Mouse (Mus musculus): ENCODE data around the gene Rnf150. TPM values are rescaled to one million over a fixed set of nuclear protein-coding genes. Genes with fewer than 3 reads are reported as not detected.

The Rnf150 gene
- total and polyA plus RNA-seq, 3 experiments, result 0.13 to 0.50 (median 0.39) TPM

DNA sequence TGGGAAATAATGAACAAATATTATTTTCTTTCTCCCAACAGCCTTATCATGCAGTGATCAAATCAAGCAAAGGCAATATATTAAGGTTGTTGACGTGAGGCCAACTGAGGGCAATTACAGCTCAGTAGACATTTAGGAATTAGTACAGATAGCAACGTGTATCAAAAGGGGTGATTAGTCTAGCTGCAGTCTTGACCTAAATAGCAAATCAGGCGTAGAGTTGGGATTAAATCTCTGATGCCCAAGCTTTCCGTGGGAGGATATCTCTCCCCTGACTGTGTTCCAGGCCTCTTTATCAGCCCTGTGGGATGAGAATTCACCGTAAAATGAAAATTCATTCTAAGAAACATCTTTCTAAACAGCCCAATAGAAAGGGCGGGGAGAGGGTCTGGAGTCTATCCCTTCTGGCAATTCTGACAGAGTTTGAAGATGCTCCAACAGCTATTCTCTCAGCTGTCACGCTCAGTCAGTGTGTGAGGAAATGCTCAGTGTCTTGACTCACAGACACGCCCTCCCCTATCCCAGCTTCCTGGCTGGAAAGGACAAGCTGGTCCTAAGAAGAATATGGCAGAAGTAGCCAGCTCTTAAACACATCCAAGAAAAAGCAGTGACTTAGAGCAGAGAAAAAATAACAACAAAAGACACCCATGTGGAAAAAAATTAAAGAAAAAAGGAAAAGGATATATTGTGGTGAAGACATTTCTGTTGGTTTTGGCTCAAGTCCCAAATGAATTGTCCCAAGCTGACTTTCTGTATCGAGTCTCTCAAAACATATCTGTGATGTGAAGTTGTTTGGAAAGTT, 4.4 kb upstream of the Rnf150 start:
- dilution Hi-C loops (cut with MboI; ENCODE audit: extremely low pct_ligation_motif_present, extremely low pct_unique_long_range_greater_than_20kb, low sequenced_read_pairs), result no loop called here
- no peak overlapping the region for H3K4me3 ChIP-seq (replicated peaks in 1 of 3; ENCODE audit: low read depth in 2 of 3, low read length in 2 of 3, poor library complexity in 1 of 3)
- no peak for DNase-seq (ENCODE audit: extremely low read depth)

DNA sequence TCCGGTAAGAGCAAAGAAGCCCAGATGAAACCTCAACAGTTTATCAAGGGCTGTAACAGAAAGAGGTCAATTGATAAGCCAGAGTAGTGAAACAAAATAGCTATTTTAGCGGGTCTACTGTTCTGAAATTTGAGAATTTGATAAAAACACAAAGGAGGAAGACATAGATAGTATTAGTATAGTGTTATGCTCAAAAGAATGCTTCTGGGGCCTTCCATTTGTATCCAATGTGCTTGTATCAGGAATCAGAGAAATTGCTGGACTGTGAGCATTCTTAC, 3.9 kb upstream of the Rnf150 start:
- peaks cover 0 to 1% of the 10 kb centered on the region in 2 experiments; a peak in 3 of 4 replicates for H3K4me1 ChIP-seq (ENCODE audit: control insufficient read depth in 1 of 2, insufficient read depth in 2 of 2)
- H3K79me2 ChIP-seq (replicated peaks; ENCODE audit: control insufficient read depth, extremely low read depth, insufficient read depth, poor library complexity, severe bottlenecking), result no peaks in the 10 kb centered on the region
- dilution Hi-C loops (cut with MboI; ENCODE audit: extremely low pct_ligation_motif_present, extremely low pct_unique_long_range_greater_than_20kb, low sequenced_read_pairs) (no loop called here), in situ Hi-C loops (cut with MboI; ENCODE audit: low pct_ligation_motif_present, low pct_unique_long_range_greater_than_20kb, low sequenced_read_pairs) (no loop called here)
- H3K4me2 ChIP-seq (ENCODE audit: insufficient read depth, low read depth, poor library complexity, severe bottlenecking), result no peak overlapping the region
- DNase-seq (ENCODE audit: extremely low read depth), result no peak
- H3K27me3 ChIP-seq (replicated peaks), result peaks cover 2% of the 10 kb centered on the region
- no peak overlapping the region for H3K4me3 ChIP-seq (replicated peaks in 1 of 3; ENCODE audit: low read depth in 2 of 3, low read length in 2 of 3, poor library complexity in 1 of 3)
- no peaks in the 10 kb centered on the region for H3K9me3 ChIP-seq (replicated peaks; ENCODE audit: low read length)
- H3K36me3 ChIP-seq (replicated peaks in 1 of 2; ENCODE audit: control insufficient read depth in 1 of 2, insufficient read depth in 1 of 2, low read length in 1 of 2), result no peaks in the 10 kb centered on the region
- H3K9ac ChIP-seq (ENCODE audit: insufficient read depth, low read depth), result no peak overlapping the region
- H3K27ac ChIP-seq (ENCODE audit: insufficient read depth, low read depth), result no peak overlapping the region
- TF ChIP-seq SMC3 (IDR thresholded peaks at IDR 0.05; ENCODE audit: low read depth, low read length) (no peak), RCOR1 (conservative IDR thresholded peaks at IDR 0.05; ENCODE audit: low read depth, low read length) (no peak), USF1 (IDR thresholded peaks at IDR 0.05; ENCODE audit: low read depth, low read length) (no peak), E2F4 (IDR thresholded peaks at IDR 0.05; ENCODE audit: insufficient replicate concordance, low read depth, low read length) (no peak), GABPA (IDR thresholded peaks at IDR 0.05; ENCODE audit: insufficient replicate concordance, low read depth, low read length) (no peak), MEF2A (IDR thresholded peaks at IDR 0.05; ENCODE audit: borderline replicate concordance, low read depth, low read length) (no peak)

More for the DNA sequence above, 4.4 kb upstream of the Rnf150 start:
- Histone ChIP-seq H3K79me2 (replicated peaks; ENCODE audit: control insufficient read depth, extremely low read depth, insufficient read depth, poor library complexity, severe bottlenecking) (no peaks in the 10 kb centered on the region), H3K27me3 (replicated peaks) (no peaks in the 10 kb centered on the region), H3K27ac (ENCODE audit: insufficient read depth, low read depth) (no peak overlapping the region), H3K4me1 (ENCODE audit: control insufficient read depth in 1 of 2, insufficient read depth in 2 of 2) (no peaks in the 10 kb centered on the region), H3K9me3 (replicated peaks; ENCODE audit: low read length) (no peaks in the 10 kb centered on the region), H3K36me3 (replicated peaks in 1 of 2; ENCODE audit: control insufficient read depth in 1 of 2, insufficient read depth in 1 of 2, low read length in 1 of 2) (no peaks in the 10 kb centered on the region), H3K4me2 (ENCODE audit: insufficient read depth, low read depth, poor library complexity, severe bottlenecking) (no peak overlapping the region), H3K9ac (ENCODE audit: insufficient read depth, low read depth) (no peak overlapping the region)
- no peak for TF ChIP-seq HCFC1 (IDR thresholded peaks at IDR 0.05; ENCODE audit: low read depth, low read length)
- TF ChIP-seq E2F4 (IDR thresholded peaks at IDR 0.05; ENCODE audit: insufficient replicate concordance, low read depth, low read length), result no peak
- TF ChIP-seq MAX (IDR thresholded peaks at IDR 0.05; ENCODE audit: low read length), result no peak
- TF ChIP-seq USF1 (IDR thresholded peaks at IDR 0.05; ENCODE audit: low read depth, low read length), result no peak
- no peak for TF ChIP-seq NRF1 (IDR thresholded peaks at IDR 0.05; ENCODE audit: low read depth, low read length)
- no peak for TF ChIP-seq ZKSCAN1 (IDR thresholded peaks at IDR 0.05; ENCODE audit: borderline replicate concordance, low read depth, low read length)
- no peak for TF ChIP-seq NELFE (IDR thresholded peaks at IDR 0.05; ENCODE audit: low read depth, low read length)
- no peak for TF ChIP-seq POLR2A (IDR thresholded peaks at IDR 0.05; ENCODE audit: low read depth, low read length)
- in situ Hi-C loops (cut with MboI; ENCODE audit: low pct_ligation_motif_present, low pct_unique_long_range_greater_than_20kb, low sequenced_read_pairs), result no loop called here

All from CH12.LX (cell line).